Mouse (Mus musculus): Measurements from ENCODE around the gene Krtap5-1. TPM values are rescaled to one million over a fixed set of nuclear protein-coding genes. Genes with fewer than 3 reads are reported as not detected.
"Not testable (repeated sequence)": the region's sequence is repeated elsewhere in the genome, so short reads cannot be mapped to it uniquely, and the experiment has no call there.

Krtap5-1 gene
- 0.56 TPM in 1 of 2 replicates, not detected in the other for polyA plus RNA-seq (2015; fragmentation: Nextera tagmentation; extraction: Ambion mirVana)

DNA sequence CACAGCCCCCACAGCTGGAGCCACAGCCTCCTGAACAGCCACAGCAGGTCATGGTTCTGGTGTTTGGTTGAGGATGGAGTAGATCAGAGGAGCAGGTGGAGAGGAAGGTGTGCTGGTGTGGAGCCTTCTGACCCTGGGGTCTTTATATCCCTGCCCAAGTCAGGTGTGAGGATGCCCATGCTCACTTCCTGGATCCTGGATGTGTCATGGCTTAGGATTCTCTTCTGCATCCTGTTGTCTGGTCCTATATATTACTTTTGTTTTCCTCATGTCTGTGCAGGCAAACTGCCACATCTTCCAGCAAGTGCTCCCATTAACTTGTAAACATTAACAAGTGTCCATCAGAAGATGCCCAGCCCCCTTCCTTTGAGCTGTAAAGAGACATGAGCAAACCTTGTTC is at the start of gene Krtap5-1:
Gene Krtap5-1, minus strand, starts transcription at position 101 of the 400 bp plus-strand sequence.
- H3K36me3 ChIP-seq; H3K4me2 ChIP-seq (replicated peaks); H3K4me3 ChIP-seq (replicated peaks); ATAC-seq (ENCODE audit: insufficient number of reproducible peaks, low FRiP score, low TSS enrichment, low read depth); H3K27ac ChIP-seq (replicated peaks); H3K9me3 ChIP-seq (replicated peaks); H3K4me1 ChIP-seq; H3K27me3 ChIP-seq; H3K9ac ChIP-seq: not testable (repeated sequence)

DNA sequence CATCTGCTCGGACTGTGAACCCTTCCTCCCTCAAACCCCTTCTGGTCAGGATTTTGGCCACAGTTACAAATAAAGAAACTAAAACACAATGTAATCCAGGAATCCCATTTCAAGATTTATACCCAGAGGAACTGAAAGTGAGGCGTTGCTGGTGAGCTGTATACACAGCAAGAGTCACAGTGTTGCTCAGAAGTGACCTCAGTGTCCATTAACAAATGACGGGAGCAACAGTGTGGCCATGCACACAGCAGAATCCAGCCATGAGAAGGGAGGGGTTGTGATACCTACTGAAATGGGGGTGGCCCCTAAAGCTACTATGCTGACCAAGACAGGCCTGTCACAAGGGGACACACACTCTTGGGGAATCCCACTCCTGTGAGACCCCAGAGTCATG is 45.3 kb upstream of the Krtap5-1 start:
- Histone ChIP-seq H3K9ac (no peak overlapping the region), H3K4me1 (peaks cover 9% of the 10 kb centered on the region), H3K36me3 (no peaks in the 10 kb centered on the region), H3K27me3 (no peaks in the 10 kb centered on the region), H3K27ac (replicated peaks) (peak overlapping the region; percentile 68), H3K9me3 (replicated peaks) (no peaks in the 10 kb centered on the region), H3K4me2 (replicated peaks) (no peak overlapping the region), H3K4me3 (replicated peaks) (no peak overlapping the region)
- no peak for ATAC-seq (ENCODE audit: insufficient number of reproducible peaks, low FRiP score, low TSS enrichment, low read depth)
- 71% methylated on average over 3 of the region's 3 CpGs for WGBS

DNA sequence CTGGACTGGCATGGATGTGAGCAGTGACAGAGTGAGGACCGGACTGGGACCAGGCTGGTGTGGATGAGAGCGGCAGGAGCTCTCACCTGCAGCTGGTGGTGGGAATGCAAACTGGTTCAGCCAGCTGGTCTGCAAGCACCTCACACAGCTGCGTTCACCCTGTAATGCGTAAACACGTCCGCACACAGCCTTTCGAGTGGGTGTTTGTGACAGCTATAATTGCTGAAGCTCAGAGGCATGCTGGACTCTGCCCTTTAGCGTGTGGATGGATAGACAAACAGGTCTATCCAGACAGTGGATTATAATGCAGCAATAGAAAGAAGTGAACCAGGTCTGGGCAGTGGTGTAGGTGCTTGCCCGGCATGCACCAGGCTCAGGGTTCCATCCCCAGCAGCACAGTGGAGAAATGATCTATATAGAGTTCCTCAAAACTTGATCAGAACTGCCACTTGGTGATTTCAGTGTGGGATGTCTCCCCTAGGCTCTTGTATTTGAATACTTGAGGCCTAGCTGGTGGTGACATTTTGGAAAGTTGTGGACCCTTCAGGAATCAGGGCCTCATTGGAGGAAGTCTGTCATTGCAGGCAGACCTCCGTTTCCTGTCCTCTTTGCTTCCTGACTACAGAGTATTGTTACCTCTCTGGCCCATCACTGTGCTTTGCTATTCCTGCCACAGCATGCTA is 44.8 kb upstream of the Krtap5-1 start:
- Histone ChIP-seq H3K4me1 (peaks cover 9% of the 10 kb centered on the region), H3K9me3 (replicated peaks) (no peaks in the 10 kb centered on the region), H3K27ac (replicated peaks) (peak overlapping the region; percentile 68), H3K4me2 (replicated peaks) (0 out of 2 replicates have a peak overlapping the region, but pooled peaks have one; percentile 0), H3K36me3 (no peaks in the 10 kb centered on the region), H3K27me3 (no peaks in the 10 kb centered on the region), H3K9ac (no peak overlapping the region), H3K4me3 (replicated peaks) (no peak overlapping the region)
- peak; percentile 58 for ATAC-seq (ENCODE audit: insufficient number of reproducible peaks, low FRiP score, low TSS enrichment, low read depth)
- WGBS, result 62% methylated on average over 10 of the region's 10 CpGs

DNA sequence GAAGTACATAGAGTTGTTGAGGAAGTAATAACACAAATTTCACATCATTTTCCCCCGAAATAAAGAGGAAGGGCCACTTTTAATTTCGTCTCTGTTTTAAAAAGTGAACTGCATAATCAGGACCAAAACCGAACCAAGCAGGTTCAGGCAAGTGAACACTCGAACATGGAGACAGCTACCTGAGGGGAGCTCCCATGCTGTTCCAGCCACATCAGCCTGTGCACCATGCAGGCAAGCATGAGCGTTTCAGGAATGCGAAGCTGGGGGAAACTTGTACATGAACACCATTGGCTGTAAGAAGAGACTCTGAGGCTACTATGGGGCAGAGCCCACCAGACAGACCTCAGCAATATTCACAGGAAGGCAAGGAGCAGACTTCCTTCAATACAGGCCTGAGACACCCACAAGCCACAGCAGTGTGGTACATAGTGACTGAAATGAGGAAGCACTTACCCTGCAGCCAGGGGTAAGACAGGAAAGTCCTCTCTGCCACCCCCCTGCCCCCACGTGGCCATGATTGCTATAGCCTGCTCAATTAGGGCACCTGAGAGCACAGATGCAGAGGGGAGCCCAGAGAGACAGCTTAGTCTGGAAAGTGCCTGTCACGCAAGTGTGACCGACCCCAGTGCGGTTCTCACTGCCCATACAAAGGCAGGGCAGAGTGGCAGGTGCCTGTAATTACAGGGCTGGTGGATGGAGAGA is 43.5 kb upstream of the Krtap5-1 start:
- ATAC-seq (ENCODE audit: insufficient number of reproducible peaks, low FRiP score, low TSS enrichment, low read depth), result no peak
- Histone ChIP-seq H3K27ac (replicated peaks) (peak overlapping the region; percentile 63), H3K9me3 (replicated peaks) (no peaks in the 10 kb centered on the region), H3K36me3 (no peaks in the 10 kb centered on the region), H3K4me3 (replicated peaks) (no peak overlapping the region), H3K27me3 (no peaks in the 10 kb centered on the region), H3K4me2 (replicated peaks) (no peak overlapping the region), H3K4me1 (peaks cover 9% of the 10 kb centered on the region), H3K9ac (no peak overlapping the region)
- WGBS, result 44% methylated on average over 10 of the region's 10 CpGs

DNA sequence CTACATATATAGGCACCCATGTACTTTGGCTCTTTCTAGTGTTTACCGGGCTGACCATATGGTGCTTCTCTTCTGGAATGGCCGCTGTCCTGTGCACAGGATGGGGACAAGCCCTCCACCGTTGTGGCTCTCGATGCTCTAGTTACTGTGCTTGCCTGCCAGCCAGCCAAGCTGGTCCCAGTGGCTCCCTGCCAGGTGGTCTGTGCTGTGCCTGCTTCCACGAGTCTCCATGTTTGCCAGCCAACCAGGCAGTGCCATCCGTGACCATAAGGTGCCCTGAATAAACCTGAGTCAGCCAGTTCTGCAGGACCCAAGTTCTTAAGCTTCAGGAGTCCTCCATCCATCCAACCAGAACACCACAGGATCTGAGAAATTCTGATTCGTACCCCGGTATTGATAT is 38.2 kb upstream of the Krtap5-1 start:
- no peaks in the 10 kb centered on the region for H3K36me3 ChIP-seq

DNA sequence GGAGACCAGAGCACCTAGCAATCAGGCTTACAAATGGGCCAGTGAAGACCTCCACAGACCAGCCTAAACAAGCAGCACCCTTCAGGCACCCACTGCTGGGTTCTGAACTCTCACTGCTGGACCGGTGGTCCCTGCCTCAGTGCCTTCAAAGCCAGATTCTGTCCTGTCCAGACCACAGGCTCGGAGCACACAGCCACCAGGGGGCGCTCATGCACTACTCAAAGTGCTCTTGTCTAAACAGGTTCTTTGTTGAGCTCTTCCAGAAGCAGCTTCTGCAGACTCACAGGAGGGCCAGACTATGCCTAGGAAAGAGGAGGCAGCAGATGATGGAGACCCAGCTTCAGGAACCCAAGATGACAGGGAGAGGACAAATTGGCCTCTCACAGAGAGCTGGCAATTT is 37.3 kb upstream of the Krtap5-1 start:
- ATAC-seq (ENCODE audit: insufficient number of reproducible peaks, low FRiP score, low TSS enrichment, low read depth), result peak; percentile 59; the same call in 1 of the 2 replicates

More for the DNA sequence above, 38.2 kb upstream of the Krtap5-1 start:
- Histone ChIP-seq H3K4me2 (replicated peaks) (no peak overlapping the region), H3K4me3 (replicated peaks) (no peak overlapping the region), H3K27me3 (no peaks in the 10 kb centered on the region), H3K4me1 (0 out of 2 replicates have a peak, but pooled peaks cover 5% of the 10 kb centered on the region), H3K27ac (replicated peaks) (no peak overlapping the region), H3K9me3 (replicated peaks) (no peaks in the 10 kb centered on the region), H3K9ac (no peak overlapping the region)
- ATAC-seq (ENCODE audit: insufficient number of reproducible peaks, low FRiP score, low TSS enrichment, low read depth), result no peak
- WGBS, result 84% methylated on average over 8 of the region's 8 CpGs

DNA sequence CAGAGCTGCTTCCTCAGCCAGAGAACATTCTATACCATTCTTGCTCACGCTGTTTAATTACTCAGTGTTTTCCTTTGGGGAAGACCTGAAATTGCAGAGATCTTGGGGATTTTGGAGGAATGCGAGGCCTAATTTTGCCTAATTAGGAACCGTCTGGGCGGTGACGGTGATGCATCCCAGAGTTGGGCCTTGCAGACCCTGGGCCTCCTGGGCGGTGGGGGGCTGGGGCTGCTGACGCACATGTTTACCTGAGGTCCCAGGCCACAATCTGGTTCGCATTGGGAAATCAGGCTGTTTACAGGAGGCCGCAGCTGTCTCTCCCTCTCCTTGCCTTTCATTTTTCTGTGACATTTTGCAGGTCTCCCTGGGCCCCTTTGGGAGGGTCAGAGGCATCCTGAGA is 35.8 kb upstream of the Krtap5-1 start:
- H3K27me3 ChIP-seq; H3K4me1 ChIP-seq; H3K9me3 ChIP-seq (replicated peaks); H3K36me3 ChIP-seq; H3K9ac ChIP-seq; H3K4me2 ChIP-seq (replicated peaks); H3K4me3 ChIP-seq (replicated peaks): not testable (repeated sequence)
- peak overlapping the region; percentile 63; the same call in 1 of the 2 replicates for H3K27ac ChIP-seq (replicated peaks)
- peak; percentile 53 for ATAC-seq (ENCODE audit: insufficient number of reproducible peaks, low FRiP score, low TSS enrichment, low read depth)
- 40% methylated on average over 5 of the region's 9 CpGs for WGBS

More for the DNA sequence above, 37.3 kb upstream of the Krtap5-1 start:
- Histone ChIP-seq H3K9ac (no peak overlapping the region), H3K27ac (replicated peaks) (no peak overlapping the region), H3K36me3 (no peaks in the 10 kb centered on the region), H3K4me2 (replicated peaks) (no peak overlapping the region), H3K27me3 (no peaks in the 10 kb centered on the region), H3K4me1 (0 out of 2 replicates have a peak, but pooled peaks cover 5% of the 10 kb centered on the region), H3K9me3 (replicated peaks) (no peaks in the 10 kb centered on the region), H3K4me3 (replicated peaks) (no peak overlapping the region)
- WGBS, result 1% methylated on average over 3 of the region's 3 CpGs

DNA sequence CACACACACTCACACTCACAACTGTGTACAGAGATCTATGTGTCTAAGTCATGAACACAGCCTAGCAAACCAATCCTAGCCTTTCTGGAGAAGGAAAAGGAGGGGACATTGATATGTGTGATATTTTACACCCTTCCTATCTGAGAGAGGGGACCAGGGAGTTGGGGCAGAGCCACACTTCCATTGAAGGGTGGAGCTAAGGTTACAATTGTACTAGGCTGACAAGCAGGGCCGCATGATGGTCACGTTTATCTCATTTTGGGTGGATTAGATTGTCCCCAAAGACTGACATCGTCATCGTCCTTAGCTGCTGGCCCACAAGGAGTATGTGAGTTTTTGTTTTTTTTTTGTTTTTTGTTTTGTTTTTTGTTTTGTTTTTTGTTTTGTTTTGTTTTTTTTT is 34.4 kb upstream of the Krtap5-1 start:
- H3K36me3 ChIP-seq, result no peaks in the 10 kb centered on the region
- no peaks in the 10 kb centered on the region for H3K27me3 ChIP-seq
- no peak overlapping the region for H3K4me2 ChIP-seq (replicated peaks)
- H3K9ac ChIP-seq, result no peak overlapping the region
- no peak for ATAC-seq (ENCODE audit: insufficient number of reproducible peaks, low FRiP score, low TSS enrichment, low read depth)
- no peak overlapping the region for H3K27ac ChIP-seq (replicated peaks)
- WGBS, result 85% methylated on average over 4 of the region's 4 CpGs
- no peak overlapping the region for H3K4me3 ChIP-seq (replicated peaks)
- H3K4me1 ChIP-seq, result 0 out of 2 replicates have a peak, but pooled peaks cover 5% of the 10 kb centered on the region
- H3K9me3 ChIP-seq (replicated peaks), result no peaks in the 10 kb centered on the region

DNA sequence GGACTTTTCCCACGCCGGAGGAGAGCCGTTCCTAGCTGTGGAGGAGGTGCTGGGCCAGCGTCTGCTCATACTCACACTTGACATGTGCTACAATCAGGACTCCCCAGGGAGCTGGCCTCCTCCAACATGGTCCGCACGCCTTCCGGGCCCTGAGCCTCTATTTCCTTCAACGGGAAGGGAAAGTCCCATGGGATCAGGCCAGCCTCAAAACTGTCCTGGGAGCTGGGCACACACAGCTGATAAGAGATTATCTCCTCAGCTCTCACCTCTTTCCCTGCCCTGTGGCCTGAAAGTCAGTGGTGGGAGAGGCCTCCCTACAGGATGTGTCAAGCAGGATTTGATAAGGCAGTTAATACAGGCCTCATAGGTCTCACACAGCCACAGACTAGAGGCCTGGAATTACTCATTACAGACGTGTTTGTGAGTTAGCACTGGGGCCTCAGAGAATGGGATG is 33.4 kb upstream of the Krtap5-1 start:
- ATAC-seq (ENCODE audit: insufficient number of reproducible peaks, low FRiP score, low TSS enrichment, low read depth), result no peak
- Histone ChIP-seq H3K36me3 (no peaks in the 10 kb centered on the region), H3K4me1 (0 out of 2 replicates have a peak, but pooled peaks cover 5% of the 10 kb centered on the region), H3K4me2 (replicated peaks) (no peak overlapping the region), H3K27me3 (no peaks in the 10 kb centered on the region), H3K27ac (replicated peaks) (no peak overlapping the region), H3K4me3 (replicated peaks) (no peak overlapping the region), H3K9me3 (replicated peaks) (no peaks in the 10 kb centered on the region), H3K9ac (no peak overlapping the region)
- WGBS, result 72% methylated on average over 9 of the region's 9 CpGs

DNA sequence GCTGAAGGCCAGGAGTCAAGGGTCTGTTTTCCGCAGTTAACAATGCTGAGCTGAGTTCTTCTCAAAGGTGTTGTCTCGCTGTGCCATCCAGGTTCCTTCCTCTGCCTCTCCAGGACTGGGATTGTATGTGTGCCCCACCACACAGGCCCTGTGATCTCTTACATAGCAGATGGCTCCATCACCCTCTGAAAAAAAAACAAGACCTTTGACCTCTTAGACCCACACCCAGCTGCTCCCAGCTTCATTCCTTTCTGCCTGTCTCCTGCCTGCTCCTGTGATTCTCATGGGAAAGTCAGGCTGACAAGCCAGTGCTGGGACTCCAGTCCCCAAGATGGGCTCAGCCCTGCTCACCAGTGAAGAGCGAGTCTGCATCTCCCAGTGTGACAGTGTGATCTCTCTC is 31.6 kb upstream of the Krtap5-1 start:
- Histone ChIP-seq H3K4me2 (replicated peaks) (no peak overlapping the region), H3K27ac (replicated peaks) (no peak overlapping the region), H3K36me3 (no peaks in the 10 kb centered on the region), H3K9ac (no peak overlapping the region), H3K9me3 (replicated peaks) (no peaks in the 10 kb centered on the region), H3K4me1 (no peaks in the 10 kb centered on the region), H3K4me3 (replicated peaks) (no peak overlapping the region), H3K27me3 (no peaks in the 10 kb centered on the region)
- 58% methylated on average over 3 of the region's 3 CpGs for WGBS
- no peak for ATAC-seq (ENCODE audit: insufficient number of reproducible peaks, low FRiP score, low TSS enrichment, low read depth)

DNA sequence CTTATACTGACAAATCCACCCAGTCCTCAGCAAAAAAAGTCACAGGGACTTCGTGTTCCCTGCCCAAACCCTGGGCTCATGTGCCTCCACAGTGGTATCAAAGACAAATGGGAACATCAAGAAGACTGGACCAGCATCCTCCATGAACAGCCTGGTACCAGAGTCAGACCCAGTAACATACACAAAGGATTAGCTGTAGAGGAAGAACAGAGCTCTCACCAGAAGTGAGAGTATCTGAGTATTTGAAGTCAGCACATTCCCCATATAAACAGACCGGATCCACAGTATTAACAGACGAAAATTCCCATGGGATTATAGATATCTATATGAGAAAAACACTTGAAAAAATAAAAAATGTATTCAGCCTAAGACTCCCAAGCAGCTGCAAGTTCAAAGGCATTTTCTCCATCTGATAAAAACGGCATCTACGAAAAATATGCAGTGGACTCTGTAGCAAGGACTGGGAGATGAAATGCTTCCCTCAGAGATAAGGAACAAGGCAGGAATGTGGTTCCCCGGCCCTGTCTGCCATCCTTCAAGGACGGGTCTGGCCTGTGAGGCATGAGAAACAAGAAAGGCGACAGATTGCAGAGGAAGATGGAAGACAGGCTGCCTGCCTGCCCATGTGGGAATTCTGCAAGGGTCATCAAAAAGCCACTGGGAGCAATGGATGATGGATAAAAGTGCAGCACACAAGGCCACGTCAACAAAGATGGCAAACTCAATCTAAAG is 30.0 kb upstream of the Krtap5-1 start:
- 42% methylated on average over 9 of the region's 9 CpGs for WGBS
- no peaks in the 10 kb centered on the region for H3K36me3 ChIP-seq
- H3K9ac ChIP-seq, result no peak overlapping the region
- 0 out of 2 replicates have a peak overlapping the region, but pooled peaks have one; percentile 7 for H3K27ac ChIP-seq (replicated peaks)
- H3K4me1 ChIP-seq, result no peaks in the 10 kb centered on the region
- no peak overlapping the region for H3K4me2 ChIP-seq (replicated peaks)
- ATAC-seq (ENCODE audit: insufficient number of reproducible peaks, low FRiP score, low TSS enrichment, low read depth), result no peak
- H3K9me3 ChIP-seq (replicated peaks), result no peaks in the 10 kb centered on the region
- no peak overlapping the region for H3K4me3 ChIP-seq (replicated peaks)
- H3K27me3 ChIP-seq, result no peaks in the 10 kb centered on the region

Data from embryonic facial prominence, embryonic 15.5 days (tissue).